Mouse (Mus musculus) C2C12 (cell line): ENCODE results near the gene Tmeff2.

Experiments
- CEBPB ChIP-seq: IDR thresholded peaks from one replicate; pipeline ENCODE4 v1.6.1; 2011; ENCODE audit warnings: low read depth, mild to moderate bottlenecking, control low read depth, moderate library complexity
- CTCF ChIP-seq: IDR thresholded peaks from one replicate; pipeline ENCODE4 v1.5.1; 2011; ENCODE audit not compliant: control insufficient read depth, insufficient read depth, insufficient read length
- FOSL1 ChIP-seq: IDR thresholded peaks from one replicate; pipeline ENCODE4 v1.8.0; 2011; ENCODE audit warnings: mild to moderate bottlenecking, low read length; ENCODE audit not compliant: poor library complexity, insufficient read depth, severe bottlenecking
- MAX ChIP-seq: IDR thresholded peaks from one replicate; pipeline ENCODE4 v1.6.1; 2011; ENCODE audit warnings: mild to moderate bottlenecking, control low read depth
- MYOD1 ChIP-seq: IDR thresholded peaks from one replicate; pipeline ENCODE4 v1.6.1; 2011; ENCODE audit warnings: low read depth; ENCODE audit not compliant: control insufficient read depth, insufficient read length
- MYOG ChIP-seq: IDR thresholded peaks from one replicate; pipeline ENCODE4 v1.6.1; 2011; ENCODE audit not compliant: control insufficient read depth, insufficient read length; ENCODE audit errors: extremely low read depth
- USF1 ChIP-seq: IDR thresholded peaks from one replicate; pipeline ENCODE4 v1.6.1; 2011; ENCODE audit warnings: low read depth, mild to moderate bottlenecking, control low read depth, moderate library complexity

DNA sequence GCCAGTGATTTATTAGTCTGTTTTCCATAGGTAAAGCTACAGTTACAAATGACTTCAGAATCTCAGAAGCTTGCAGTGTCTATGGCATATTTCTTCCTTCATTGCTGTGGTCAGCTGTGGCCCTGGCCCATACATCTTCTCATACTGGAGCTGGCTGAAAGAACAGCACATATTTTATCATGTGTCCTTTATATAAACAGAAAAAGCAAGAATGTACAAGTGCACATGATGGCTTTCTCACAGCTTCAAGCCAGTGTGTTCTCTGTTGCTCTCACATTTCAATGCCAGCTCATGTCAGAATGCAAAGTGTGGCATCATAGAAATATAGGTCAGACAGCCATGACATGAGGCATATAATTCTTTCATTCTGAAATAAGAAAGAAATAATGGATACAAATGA is 164.1 kb downstream of the Tmeff2 start:
- TF ChIP-seq MAX (no peak), CTCF (no peak), MYOG (no peak), MYOD1 (no peak), USF1 (no peak), CEBPB (no peak), FOSL1 (no peak)
